Mouse (Mus musculus) midbrain, embryonic 11.5 days (tissue): ENCODE results near the gene Tlx3. TPM values are rescaled to one million over a fixed set of nuclear protein-coding genes. Genes with fewer than 3 reads are reported as not detected.

Experiments
- ATAC-seq: fragments of 200-750 bp; cut with Nextera tagmentation; 2 replicates; pipeline ENCODE4 v1.8.0; 2017; ENCODE audit warnings: moderate TSS enrichment, moderate library complexity; ENCODE audit not compliant: low FRiP score
- DNase-seq: peaks from one replicate; pipeline ENCODE4 v3.0.0; 2015; ENCODE audit warnings: low spot score; ENCODE audit errors: missing footprints
- H3K27ac ChIP-seq: fragments of 300-500 bp; sonication (generic); 2 replicates; pipeline ENCODE4 v1.5.1; 2014; ENCODE audit warnings: low read depth, low read length
- H3K27me3 ChIP-seq: fragments of 300-500 bp; sonication (generic); 2 replicates; pipeline ENCODE4 v1.6.1; 2014; ENCODE audit warnings: mild to moderate bottlenecking, low read length, moderate library complexity, mixed read lengths; ENCODE audit not compliant: control insufficient read depth, insufficient read depth
- H3K36me3 ChIP-seq: fragments of 300-500 bp; sonication (generic); 2 replicates; pipeline ENCODE4 v1.6.1; 2014; ENCODE audit warnings: mild to moderate bottlenecking, low read length, moderate library complexity, mixed read lengths; ENCODE audit not compliant: control insufficient read depth, insufficient read depth
- H3K4me1 ChIP-seq: fragments of 300-500 bp; sonication (generic); 2 replicates; pipeline ENCODE4 v1.6.1; 2014; ENCODE audit warnings: low read length; ENCODE audit not compliant: control insufficient read depth, insufficient read depth
- H3K4me2 ChIP-seq: fragments of 300-500 bp; sonication (generic); 2 replicates; pipeline ENCODE4 v1.6.1; 2014; ENCODE audit warnings: mild to moderate bottlenecking, moderate library complexity
- H3K4me3 ChIP-seq: fragments of 300-500 bp; sonication (generic); 2 replicates; pipeline ENCODE4 v1.5.1; 2014; ENCODE audit warnings: low read depth, low read length
- H3K9ac ChIP-seq: fragments of 300-500 bp; sonication (generic); 2 replicates; pipeline ENCODE4 v1.6.1; 2014; ENCODE audit warnings: low read length
- H3K9me3 ChIP-seq: fragments of 300-500 bp; sonication (generic); 2 replicates; pipeline ENCODE4 v1.6.1; 2016; ENCODE audit warnings: low read length; ENCODE audit not compliant: control insufficient read depth
- WGBS: fragments of 180-500 bp; shearing (Covaris S2); extraction: QIAGEN DNeasy Blood & Tissue Kit; methylation state at CpG from one replicate; pipeline ENCODE4 v1.1.7; 2014; 5-methylcytosine and 5-hydroxymethylcytosine counted together
- polyA plus RNA-seq: library from polyadenylated mRNA; unstranded; fragments of >200 nt; fragmentation: Nextera tagmentation; extraction: Ambion mirVana; gene quantifications from 2 replicates; pipeline ENCODE4 v1.2.1, GENCODE M21; 2014

Gene Tlx3
- polyA plus RNA-seq, 1 experiment from 2014 or later: 2.9 TPM

GRCm38 (mm10) chr11:33217384-33218079 lies 14.1 kb upstream of the Tlx3 start:
- H3K27ac ChIP-seq: no peak overlapping the region
- DNase-seq (no peak), ATAC-seq (no peak)
- no peaks in the 10 kb centered on the region for H3K4me1 ChIP-seq
- H3K9ac ChIP-seq: no peak overlapping the region
- no peak overlapping the region for H3K4me3 ChIP-seq
- no peaks in the 10 kb centered on the region for H3K27me3 ChIP-seq
- no peaks in the 10 kb centered on the region for H3K9me3 ChIP-seq
- WGBS: 80% methylated on average over 8 of the region's 8 CpGs
- H3K36me3 ChIP-seq: no peaks in the 10 kb centered on the region
- no peak overlapping the region for H3K4me2 ChIP-seq

- WGBS: 86% methylated on average over 2 of the region's 2 CpGs
- no peak for ATAC-seq
- peaks cover 46% of the 10 kb centered on the region for H3K27me3 ChIP-seq
Measured at GRCm38 (mm10) chr11:33207411-33207810, 4.0 kb upstream of the Tlx3 start.

GRCm38 (mm10) chr11:33204966-33205365 lies 1.6 kb upstream of the Tlx3 start:
- H3K27ac ChIP-seq: no peak overlapping the region
- H3K4me2 ChIP-seq: no peak overlapping the region
- WGBS: 10% methylated on average over 3 of the region's 3 CpGs
- H3K4me3 ChIP-seq: 0 out of 2 replicates have a peak overlapping the region, but pooled peaks have one; percentile 6
- H3K27me3 ChIP-seq: peaks cover 70% of the 10 kb centered on the region
- no peaks in the 10 kb centered on the region for H3K9me3 ChIP-seq
- no peak for ATAC-seq
- DNase-seq: peak; percentile 94
- peaks cover 33% of the 10 kb centered on the region for H3K4me1 ChIP-seq
- H3K9ac ChIP-seq: no peak overlapping the region
- no peaks in the 10 kb centered on the region for H3K36me3 ChIP-seq

More at GRCm38 (mm10) chr11:33207411-33207810, 4.0 kb upstream of the Tlx3 start:
- DNase-seq: no peak
- Histone ChIP-seq H3K27ac (no peak overlapping the region), H3K4me3 (no peak overlapping the region), H3K4me2 (no peak overlapping the region), H3K9ac (no peak overlapping the region), H3K36me3 (no peaks in the 10 kb centered on the region), H3K4me1 (peaks cover 16% of the 10 kb centered on the region), H3K9me3 (no peaks in the 10 kb centered on the region)

GRCm38 (mm10) chr11:33204329-33204705 lies 928 bp upstream of the Tlx3 start:
- Histone ChIP-seq H3K9ac (0 out of 2 replicates have a peak overlapping the region, but pooled peaks have one; percentile 38), H3K4me1 (peaks cover 33% of the 10 kb centered on the region), H3K36me3 (no peaks in the 10 kb centered on the region), H3K9me3 (no peaks in the 10 kb centered on the region), H3K27me3 (peaks cover 73% of the 10 kb centered on the region), H3K4me2 (peak overlapping the region; percentile 57), H3K4me3 (peak overlapping the region; percentile 34), H3K27ac (no peak overlapping the region)
- under 1% methylated on average over 18 of the region's 18 CpGs for WGBS
- DNase-seq (peak; percentile 97), ATAC-seq (no peak)

- Histone ChIP-seq H3K36me3 (no peaks in the 10 kb centered on the region), H3K27ac (no peak overlapping the region), H3K9ac (peak overlapping the region; percentile 38; the same call in 1 of the 2 replicates), H3K4me1 (peaks cover 33% of the 10 kb centered on the region), H3K4me3 (peak overlapping the region; percentile 34), H3K9me3 (no peaks in the 10 kb centered on the region), H3K4me2 (peak overlapping the region; percentile 57), H3K27me3 (peaks cover 87% of the 10 kb centered on the region)
- DNase-seq (peak; percentile 92), ATAC-seq (no peak; the same call in none of the 2 replicates)
- 1% methylated on average over 40 of the region's 47 CpGs for WGBS
Measured at GRCm38 (mm10) chr11:33202972-33203371, 417 bp downstream of the Tlx3 start.

- DNase-seq: peak; percentile 92
- under 1% methylated on average over 34 of the region's 37 CpGs for WGBS
- Histone ChIP-seq H3K36me3 (no peaks in the 10 kb centered on the region), H3K27ac (no peak overlapping the region), H3K9ac (no peak overlapping the region), H3K4me2 (no peak overlapping the region), H3K9me3 (no peaks in the 10 kb centered on the region; the same call in 1 of the 2 replicates), H3K4me1 (peaks cover 33% of the 10 kb centered on the region), H3K4me3 (peak overlapping the region; percentile 34), H3K27me3 (peaks cover 93% of the 10 kb centered on the region)
- ATAC-seq: no peak
Measured at GRCm38 (mm10) chr11:33202296-33202695, 1.1 kb downstream of the Tlx3 start.

GRCm38 (mm10) chr11:33201626-33202010 lies 1.8 kb downstream of the Tlx3 start:
- no peak overlapping the region for H3K27ac ChIP-seq
- H3K4me1 ChIP-seq: peaks cover 33% of the 10 kb centered on the region
- H3K4me3 ChIP-seq: peak overlapping the region; percentile 30
- H3K9me3 ChIP-seq: no peaks in the 10 kb centered on the region; the same call in 1 of the 2 replicates
- H3K4me2 ChIP-seq: peak overlapping the region; percentile 52
- 3% methylated on average over 19 of the region's 19 CpGs for WGBS
- DNase-seq (no peak), ATAC-seq (no peak)
- no peak overlapping the region for H3K9ac ChIP-seq
- peaks cover 96% of the 10 kb centered on the region for H3K27me3 ChIP-seq
- H3K36me3 ChIP-seq: no peaks in the 10 kb centered on the region

- DNase-seq (peak; percentile 98), ATAC-seq (peak; percentile 31)
- Histone ChIP-seq H3K9ac (peak overlapping the region; percentile 30; the same call in 1 of the 2 replicates), H3K36me3 (no peaks in the 10 kb centered on the region), H3K4me1 (peaks cover 33% of the 10 kb centered on the region), H3K9me3 (no peaks in the 10 kb centered on the region; the same call in 1 of the 2 replicates), H3K4me2 (peak overlapping the region; percentile 52), H3K27ac (no peak overlapping the region), H3K27me3 (peaks cover 96% of the 10 kb centered on the region), H3K4me3 (peak overlapping the region; percentile 30)
- WGBS: under 1% methylated on average over 67 of the region's 76 CpGs
Measured at GRCm38 (mm10) chr11:33200764-33201625, 2.4 kb downstream of the Tlx3 start.
